Mouse (Mus musculus) forebrain, postnatal 0 days (tissue): ENCODE measurements around the gene Cyp4f15. TPM values are rescaled to one million over a fixed set of nuclear protein-coding genes. Genes with fewer than 3 reads are reported as not detected.
"Not testable (repeated sequence)": the region's sequence is repeated elsewhere in the genome, so short reads cannot be mapped to it uniquely, and the experiment has no call there.

Experiments used
- ATAC-seq: fragments of 200-750 bp; cut with Nextera tagmentation; 2 replicates; pipeline ENCODE4 v1.8.0; 2017; ENCODE audit warnings: mild to moderate bottlenecking, moderate library complexity
- DNase-seq: peaks from one replicate; pipeline ENCODE4 v3.0.0-alpha.2; 2015
- H3K27ac ChIP-seq: fragments of 300-500 bp; sonication (generic); 2 replicates; pipeline ENCODE4 v1.5.1; 2014; ENCODE audit warnings: low read depth, mild to moderate bottlenecking, antibody characterized with exemption, low read length, moderate library complexity, mixed read lengths
- H3K27me3 ChIP-seq: fragments of 300-500 bp; sonication (generic); 2 replicates; pipeline ENCODE4 v1.6.1; 2014; ENCODE audit warnings: mild to moderate bottlenecking, low read length, mixed read lengths; ENCODE audit not compliant: insufficient read depth
- H3K36me3 ChIP-seq: fragments of 300-500 bp; sonication (generic); 2 replicates; pipeline ENCODE4 v1.6.1; 2014; ENCODE audit warnings: mild to moderate bottlenecking, moderate library complexity; ENCODE audit not compliant: insufficient read depth
- H3K4me1 ChIP-seq: fragments of 300-500 bp; sonication (generic); 2 replicates; pipeline ENCODE4 v1.6.1; 2014; ENCODE audit warnings: antibody characterized with exemption; ENCODE audit not compliant: insufficient read depth
- H3K4me2 ChIP-seq: fragments of 300-500 bp; sonication (generic); 2 replicates; pipeline ENCODE4 v1.6.1; 2014; ENCODE audit warnings: low read depth, mild to moderate bottlenecking, moderate library complexity
- H3K4me3 ChIP-seq: fragments of 300-500 bp; sonication (generic); 2 replicates; pipeline ENCODE4 v1.5.1; 2014; ENCODE audit warnings: low read depth, low read length, mixed read lengths
- H3K9ac ChIP-seq: fragments of 300-500 bp; sonication (generic); 2 replicates; pipeline ENCODE4 v1.6.1; 2014; ENCODE audit warnings: mild to moderate bottlenecking
- H3K9me3 ChIP-seq: fragments of 300-500 bp; sonication (generic); 2 replicates; pipeline ENCODE4 v1.6.1; 2016; ENCODE audit warnings: low read length
- CTCF ChIP-seq: sonication (generic); IDR thresholded peaks from 2 replicates; pipeline ENCODE4 v1.5.1; 2016; ENCODE audit warnings: antibody characterized with exemption, control low read depth, low read depth
- WGBS: fragments of 180-500 bp; shearing (Covaris S2); extraction: QIAGEN DNeasy Blood & Tissue Kit; methylation state at CpG from one replicate; pipeline ENCODE4 v1.1.7; 2014; 5-methylcytosine and 5-hydroxymethylcytosine counted together
- polyA plus RNA-seq: library from polyadenylated mRNA; unstranded; fragments of >200 nt; fragmentation: Nextera tagmentation; extraction: Ambion mirVana; gene quantifications from 2 replicates; pipeline ENCODE4 v1.2.1, GENCODE M21; 2015
- total RNA-seq: library from RNA; depleted of rRNA; stranded (reverse); fragments of >200 nt; gene quantifications from 2 replicates; pipeline ENCODE4 v1.2.3, GENCODE M21; 2014

The Cyp4f15 gene
- total and polyA plus RNA-seq, 2 experiments from 2014 or later: 2.9 to 4.2 TPM

- Histone ChIP-seq H3K9ac (no peak within 1 kb of the TSS), H3K9me3 (no peaks in the 10 kb centered on the region), H3K4me1 (no peaks in the 10 kb centered on the region), H3K4me3 (no peak within 1 kb of the TSS), H3K4me2 (no peak within 1 kb of the TSS), H3K27me3 (no peaks in the 10 kb centered on the region), H3K36me3 (no peaks in the 10 kb centered on the region), H3K27ac (no peak within 1 kb of the TSS)
- no peak for TF ChIP-seq CTCF
- 31% methylated on average over 2 of the region's 2 CpGs for WGBS
- DNase-seq (peak; percentile 12), ATAC-seq (no peak; the same call in 1 of the 2 replicates)
Observed at GRCm38 (mm10) chr17:32658712-32659111, 26.7 kb upstream of the Cyp4f15 start, which contains the start of gene Cyp4f40. Gene Cyp4f40, plus strand, starts transcription at chr17:32658900.

GRCm38 (mm10) chr17:32673976-32674375 is 11.5 kb upstream of the Cyp4f15 start:
- H3K27ac ChIP-seq: no peak overlapping the region
- no peak for TF ChIP-seq CTCF
- no peaks in the 10 kb centered on the region for H3K27me3 ChIP-seq
- H3K4me2 ChIP-seq: no peak overlapping the region
- H3K9me3 ChIP-seq: no peaks in the 10 kb centered on the region
- no peaks in the 10 kb centered on the region for H3K4me1 ChIP-seq
- no peak overlapping the region for H3K4me3 ChIP-seq
- DNase-seq (no peak), ATAC-seq (no peak)
- H3K9ac ChIP-seq: no peak overlapping the region
- H3K36me3 ChIP-seq: no peaks in the 10 kb centered on the region
- 70% methylated on average over 7 of the region's 7 CpGs for WGBS

- no peak overlapping the region for H3K4me3 ChIP-seq
- DNase-seq (peak; percentile 16), ATAC-seq (peak; percentile 45)
- WGBS: 44% methylated on average over 21 of the region's 21 CpGs
- H3K27me3 ChIP-seq: no peaks in the 10 kb centered on the region
- no peak overlapping the region for H3K27ac ChIP-seq
- no peak for TF ChIP-seq CTCF
- no peaks in the 10 kb centered on the region for H3K36me3 ChIP-seq
- H3K4me2 ChIP-seq: 0 out of 2 replicates have a peak overlapping the region, but pooled peaks have one; percentile 5
- H3K4me1 ChIP-seq: no peaks in the 10 kb centered on the region
- no peaks in the 10 kb centered on the region for H3K9me3 ChIP-seq
- H3K9ac ChIP-seq: no peak overlapping the region
Observed at GRCm38 (mm10) chr17:32676040-32676635, 9.3 kb upstream of the Cyp4f15 start.

GRCm38 (mm10) chr17:32680404-32680803 is 5.0 kb upstream of the Cyp4f15 start:
- Histone ChIP-seq H3K4me1 (no peaks in the 10 kb centered on the region), H3K4me2 (no peak overlapping the region), H3K27me3 (no peaks in the 10 kb centered on the region), H3K9me3 (no peaks in the 10 kb centered on the region), H3K9ac (no peak overlapping the region), H3K27ac (no peak overlapping the region), H3K36me3 (no peaks in the 10 kb centered on the region), H3K4me3 (no peak overlapping the region)
- ATAC-seq (no peak), DNase-seq (peak; percentile 70)
- 14% methylated on average over 2 of the region's 2 CpGs for WGBS
- peak; percentile 78 for TF ChIP-seq CTCF

- Histone ChIP-seq H3K27ac (no peak overlapping the region), H3K4me3 (no peak overlapping the region), H3K4me1 (no peaks in the 10 kb centered on the region), H3K36me3 (no peaks in the 10 kb centered on the region), H3K4me2 (no peak overlapping the region), H3K27me3 (no peaks in the 10 kb centered on the region), H3K9ac (no peak overlapping the region), H3K9me3 (no peaks in the 10 kb centered on the region)
- ATAC-seq: no peak
- DNase-seq: no peak
- TF ChIP-seq CTCF: no peak
- 98% methylated on average over 5 of the region's 5 CpGs for WGBS
Observed at GRCm38 (mm10) chr17:32686722-32687121, 1.3 kb downstream of the Cyp4f15 start.

GRCm38 (mm10) chr17:32690959-32691358 is 5.5 kb downstream of the Cyp4f15 start:
- H3K4me3 ChIP-seq: no peak overlapping the region
- no peak for TF ChIP-seq CTCF
- H3K4me2 ChIP-seq: no peak overlapping the region
- no peaks in the 10 kb centered on the region for H3K4me1 ChIP-seq
- H3K9ac ChIP-seq: no peak overlapping the region
- ATAC-seq (no peak), DNase-seq (no peak)
- 89% methylated on average over 1 of the region's 1 CpGs for WGBS
- no peaks in the 10 kb centered on the region for H3K27me3 ChIP-seq
- H3K36me3 ChIP-seq: no peaks in the 10 kb centered on the region
- H3K27ac ChIP-seq: no peak overlapping the region
- H3K9me3 ChIP-seq: no peaks in the 10 kb centered on the region

GRCm38 (mm10) chr17:32702826-32703225 is 17.4 kb downstream of the Cyp4f15 start:
- Histone ChIP-seq H3K9me3 (peaks cover 10% of the 10 kb centered on the region; the same call in 1 of the 2 replicates), H3K4me3 (no peak overlapping the region), H3K9ac (no peak overlapping the region), H3K4me2 (0 out of 2 replicates have a peak overlapping the region, but pooled peaks have one; percentile 13), H3K27ac (no peak overlapping the region), H3K36me3 (no peaks in the 10 kb centered on the region), H3K4me1 (no peaks in the 10 kb centered on the region), H3K27me3 (no peaks in the 10 kb centered on the region)
- DNase-seq (no peak), ATAC-seq (no peak)
- no peak for TF ChIP-seq CTCF
- 42% methylated on average over 22 of the region's 22 CpGs for WGBS

GRCm38 (mm10) chr17:32710541-32710940 is 25.1 kb downstream of the Cyp4f15 start:
- H3K9me3 ChIP-seq: peaks cover 10% of the 10 kb centered on the region; the same call in 1 of the 2 replicates
- not testable (repeated sequence) for H3K4me3 ChIP-seq, H3K4me1 ChIP-seq, DNase-seq, H3K9ac ChIP-seq, H3K36me3 ChIP-seq, H3K27ac ChIP-seq, H3K4me2 ChIP-seq, H3K27me3 ChIP-seq
- peak; percentile 68 for ATAC-seq

GRCm38 (mm10) chr17:32722151-32722550 is 36.7 kb downstream of the Cyp4f15 start:
- ATAC-seq, H3K4me1 ChIP-seq, H3K9ac ChIP-seq, H3K36me3 ChIP-seq, H3K27me3 ChIP-seq, DNase-seq, H3K27ac ChIP-seq, H3K9me3 ChIP-seq, H3K4me2 ChIP-seq, H3K4me3 ChIP-seq: not testable (repeated sequence)
- WGBS: 93% methylated on average over 1 of the region's 1 CpGs
